Mouse (Mus musculus) liver, embryonic 14.5 days (tissue): ENCODE measurements at regions not wholly inside any gene's neighbourhood (a gene's known extent, or its start where the extent isn't known, plus 50 kb on each side); places are given as distances from the start of the nearest gene placed in this dataset.

Experiments used
- ATAC-seq: fragments of 200-750 bp; cut with Nextera tagmentation; 2 replicates; pipeline ENCODE4 v1.8.0; 2017; ENCODE audit warnings: moderate number of reproducible peaks, mild to moderate bottlenecking, moderate library complexity; ENCODE audit not compliant: insufficient read depth
- DNase-seq, 3 experiments: peaks; one replicate each; pipeline ENCODE4 v3.0.0-alpha.2; 2012 to 2013; ENCODE audit warnings: low read depth in 3 of 3, low spot score in 3 of 3
- H3K27ac ChIP-seq: fragments of 300-500 bp; sonication (generic); 2 replicates; pipeline ENCODE4 v1.5.1; 2014; ENCODE audit warnings: moderate library complexity, mild to moderate bottlenecking, control low read depth, inconsistent platforms
- H3K27me3 ChIP-seq: fragments of 300-500 bp; sonication (generic); 2 replicates; pipeline ENCODE4 v1.6.1; 2014; ENCODE audit warnings: mild to moderate bottlenecking, low read length, moderate library complexity; ENCODE audit not compliant: control insufficient read depth, insufficient read depth
- H3K36me3 ChIP-seq: fragments of 300-500 bp; sonication (generic); replicated peaks from 2 replicates; pipeline ENCODE4 v1.6.1; 2014; ENCODE audit warnings: low read depth; ENCODE audit not compliant: control insufficient read depth, insufficient read depth
- H3K4me1 ChIP-seq, 2 experiments: fragments of 200-500 bp in 1 of 2; fragments of 300-500 bp in 1 of 2; sonication (generic) in 1 of 2; replicated peaks; 2 replicates each; pipeline ENCODE4 v1.6.1; 2012 to 2014; ENCODE audit warnings: antibody characterized with exemption in 1 of 2, inconsistent platforms in 1 of 2, low read length in 1 of 2; ENCODE audit not compliant: control insufficient read depth in 2 of 2, insufficient read depth in 2 of 2
- H3K4me2 ChIP-seq: fragments of 300-500 bp; sonication (generic); 2 replicates; pipeline ENCODE4 v1.6.1; 2014; ENCODE audit warnings: low read depth, mild to moderate bottlenecking, control low read depth, moderate library complexity
- H3K4me3 ChIP-seq, 2 experiments: fragments of 200-500 bp in 1 of 2; fragments of 300-500 bp in 1 of 2; sonication (generic) in 1 of 2; 2 replicates each; pipeline ENCODE4 v1.5.1; 2012 to 2014; ENCODE audit warnings: low read depth in 2 of 2, low read length in 2 of 2, mild to moderate bottlenecking in 2 of 2, control low read depth in 1 of 2, inconsistent platforms in 1 of 2, moderate library complexity in 1 of 2; ENCODE audit not compliant: insufficient read depth in 1 of 2
- H3K9ac ChIP-seq: fragments of 300-500 bp; sonication (generic); replicated peaks from 2 replicates; pipeline ENCODE4 v1.6.1; 2014; ENCODE audit warnings: mild to moderate bottlenecking, control low read depth, moderate library complexity
- H3K9me3 ChIP-seq: fragments of 300-500 bp; sonication (generic); 2 replicates; pipeline ENCODE4 v1.6.1; 2016; ENCODE audit warnings: low read length, mixed read lengths; ENCODE audit not compliant: control insufficient read depth
- CTCF ChIP-seq: IDR thresholded peaks from 2 replicates; pipeline ENCODE4 v1.5.1; 2016; ENCODE audit warnings: antibody characterized with exemption, low read depth, control low read depth
- EP300 ChIP-seq: IDR thresholded peaks from 2 replicates; pipeline ENCODE4 v1.6.1; 2016; ENCODE audit warnings: antibody characterized with exemption, low read depth
- WGBS: fragments of 180-500 bp; shearing (Covaris S2); extraction: QIAGEN DNeasy Blood & Tissue Kit; methylation state at CpG from one replicate; pipeline ENCODE4 v1.1.7; 2014; ENCODE audit not compliant: insufficient replicate concordance; 5-methylcytosine and 5-hydroxymethylcytosine counted together

GRCm38 (mm10) chr11:40424316-40424715 lies 270.7 kb downstream of the Mat2b start:
- Histone ChIP-seq H3K9me3 (no peaks in the 10 kb centered on the region), H3K4me1 (no peaks in the 10 kb centered on the region), H3K4me2 (no peak overlapping the region), H3K27ac (no peak overlapping the region), H3K9ac (no peak overlapping the region), H3K4me3 (no peak overlapping the region), H3K27me3 (no peaks in the 10 kb centered on the region), H3K36me3 (no peaks in the 10 kb centered on the region)
- TF ChIP-seq EP300 (no peak), CTCF (no peak)
- DNase-seq, result no peak
- WGBS, result 45% methylated on average over 3 of the region's 3 CpGs
- no peak for ATAC-seq

GRCm38 (mm10) chr11:40407571-40407970 lies 287.4 kb downstream of the Mat2b start:
- Histone ChIP-seq H3K36me3 (no peaks in the 10 kb centered on the region), H3K9ac (no peak overlapping the region), H3K27me3 (no peaks in the 10 kb centered on the region), H3K9me3 (no peaks in the 10 kb centered on the region), H3K4me3 (no peak overlapping the region), H3K4me2 (no peak overlapping the region), H3K27ac (no peak overlapping the region), H3K4me1 (peaks cover 0 to 2% of the 10 kb centered on the region in 2 experiments; a peak in 2 of 4 replicates)
- TF ChIP-seq EP300 (no peak), CTCF (no peak)
- no peak for DNase-seq
- no peak for ATAC-seq

GRCm38 (mm10) chr11:40402249-40402648 lies 292.8 kb downstream of the Mat2b start:
- no peak for TF ChIP-seq CTCF
- TF ChIP-seq EP300, result no peak
- 13% methylated on average over 1 of the region's 1 CpGs for WGBS
- no peak overlapping the region for H3K9ac ChIP-seq
- H3K4me1 ChIP-seq, result peaks cover 0 to 3% of the 10 kb centered on the region in 2 experiments; a peak in 2 of 4 replicates
- H3K27me3 ChIP-seq, result no peaks in the 10 kb centered on the region
- peak in 1 of 3 experiments; percentile 0 for DNase-seq
- H3K4me3 ChIP-seq, result no peak overlapping the region
- H3K4me2 ChIP-seq, result no peak overlapping the region
- no peaks in the 10 kb centered on the region for H3K36me3 ChIP-seq
- H3K9me3 ChIP-seq, result no peaks in the 10 kb centered on the region
- ATAC-seq, result no peak
- no peak overlapping the region for H3K27ac ChIP-seq

GRCm38 (mm10) chr11:40397453-40398104 lies 297.4 kb downstream of the Mat2b start:
- TF ChIP-seq EP300 (no peak), CTCF (no peak)
- H3K9me3 ChIP-seq, result no peaks in the 10 kb centered on the region
- ATAC-seq (no peak), DNase-seq (no peak)
- H3K4me1 ChIP-seq, result peaks cover 0 to 1% of the 10 kb centered on the region in 2 experiments; a peak in 2 of 4 replicates
- no peaks in the 10 kb centered on the region for H3K27me3 ChIP-seq
- no peak overlapping the region for H3K4me2 ChIP-seq
- no peak overlapping the region for H3K9ac ChIP-seq
- no peaks in the 10 kb centered on the region for H3K36me3 ChIP-seq
- H3K27ac ChIP-seq, result no peak overlapping the region
- no peak overlapping the region for H3K4me3 ChIP-seq
- WGBS, result 64% methylated on average over 9 of the region's 9 CpGs

GRCm38 (mm10) chr11:40395331-40395730 lies 299.7 kb downstream of the Mat2b start:
- no peak for ATAC-seq

More at GRCm38 (mm10) chr11:40395331-40395730, 299.7 kb downstream of the Mat2b start:
- WGBS, result 69% methylated on average over 11 of the region's 11 CpGs
- Histone ChIP-seq H3K9me3 (no peaks in the 10 kb centered on the region), H3K9ac (no peak overlapping the region), H3K4me1 (no peaks in the 10 kb centered on the region), H3K4me3 (no peak overlapping the region), H3K36me3 (no peaks in the 10 kb centered on the region), H3K27ac (no peak overlapping the region), H3K27me3 (no peaks in the 10 kb centered on the region), H3K4me2 (no peak overlapping the region)
- DNase-seq, result no peak
- no peak for TF ChIP-seq EP300
- TF ChIP-seq CTCF, result no peak
